Comparison of ENCODE assay signal across 13 mouse cellular contexts in genomic region chr1:169238671-169239090, GRCm38 (mm10).
DNase-seq lines count a peak whose midpoint lies in the region; ATAC-seq and TF ChIP-seq lines count a peak whose summit lies in the region.
"Had no signal": no experiment of that assay in that cellular context is flagged by ENCODE, and none has a peak within 500 bp of the region (broad histone marks: within the 10 kb centered on the region; RNA-seq: fewer than 3 reads in every experiment).

No protein-coding gene starts in this region.

- peak overlapping the region; percentile 2; the same call in 1 of the 2 replicates for H3K9ac ChIP-seq in heart, embryonic 13.5 days

- 11% methylated on average over 16 of the region's 16 CpGs for WGBS in heart, embryonic 13.5 days

- intact Hi-C loops in left cerebral cortex, adult 2 months (cut with DNase I) = no loop called here

- H3K36me3 ChIP-seq in heart, embryonic 13.5 days = no peaks in the 10 kb centered on the region
- H3K36me3 ChIP-seq: midbrain, embryonic 10.5 days had no signal

- H3K27ac ChIP-seq in heart, embryonic 13.5 days (replicated peaks) = no peak overlapping the region
- H3K27ac ChIP-seq in left cerebral cortex, adult 2 months = no peak overlapping the region
- H3K27ac ChIP-seq: midbrain, embryonic 10.5 days had no signal

- no peak for DNase-seq in heart, adult 9 months (ENCODE audit: low spot score in 2 of 2)
- peak; percentile 26 for DNase-seq in adrenal gland, postnatal 25 days
- peak; percentile 75 for DNase-seq in kidney, adult 11 months
- peak; percentile 81 for DNase-seq in mesoderm, embryonic 11.5 days (ENCODE audit: low read depth, low spot score)
- DNase-seq in cerebellum, adult 9-11 months = no peak
- DNase-seq in right cerebral cortex, postnatal 10 days (ENCODE audit: low spot score in 2 of 2) = no peak
- DNase-seq in left cerebral cortex, adult 2 months (ENCODE audit: extremely low spot score in 1 of 2, low spot score in 2 of 2) = no peak
- DNase-seq: layer of hippocampus, adult 9-11 months; right cerebral cortex, postnatal 4 days had no signal

- TF ChIP-seq CTCF in left cerebral cortex, adult 2 months (IDR thresholded peaks at IDR 0.05) = no peak

- H3K4me2 ChIP-seq in heart, embryonic 13.5 days = peak overlapping the region; percentile 58

- H3K27me3 ChIP-seq in heart, embryonic 13.5 days (replicated peaks) = 0 out of 2 replicates have a peak, but pooled peaks cover 5% of the 10 kb centered on the region

- peaks cover 23% of the 10 kb centered on the region for H3K4me1 ChIP-seq in heart, embryonic 13.5 days

- ATAC-seq in heart, embryonic 13.5 days (ENCODE audit: extremely low read depth, insufficient number of reproducible peaks, low FRiP score, low TSS enrichment) = no peak
- ATAC-seq: CD4-positive, CD25-positive, alpha-beta regulatory T cell, adult 4 months had no signal

- no peaks in the 10 kb centered on the region for H3K9me3 ChIP-seq in heart, embryonic 13.5 days
- H3K9me3 ChIP-seq: midbrain, embryonic 10.5 days had no signal

- H3K4me3 ChIP-seq in heart, embryonic 13.5 days = peak overlapping the region; percentile 21
- no peak overlapping the region for H3K4me3 ChIP-seq in left cerebral cortex, adult 2 months
- H3K4me3 ChIP-seq: erythroblast, embryonic 14.5 days; midbrain, embryonic 10.5 days had no signal

Comparison
In these comparisons a context has a peak if more than half of its experiments do, and no peak if none do; other contexts are left out.
1. DNase-seq: peak in adrenal gland, postnatal 25 days (single experiment), kidney, adult 11 months (single experiment) and mesoderm, embryonic 11.5 days (single experiment); none in heart, adult 9 months (0 of 2), cerebellum, adult 9-11 months (single experiment), right cerebral cortex, postnatal 10 days (0 of 2) and left cerebral cortex, adult 2 months (0 of 2).